Mouse (Mus musculus) neutrophil, adult 83 days (primary cell): ENCODE results near the gene Mdh1. TPM values are rescaled to one million over a fixed set of nuclear protein-coding genes. Genes with fewer than 3 reads are reported as not detected.

Experiments
- total RNA-seq, 2 experiments: library from RNA; stranded (reverse); gene quantifications; one replicate each; pipeline ENCODE4 v1.2.4; 2023

Gene Mdh1
- total RNA-seq = 10 to 100 TPM; 59.7 to 66.2 TPM

DNA sequence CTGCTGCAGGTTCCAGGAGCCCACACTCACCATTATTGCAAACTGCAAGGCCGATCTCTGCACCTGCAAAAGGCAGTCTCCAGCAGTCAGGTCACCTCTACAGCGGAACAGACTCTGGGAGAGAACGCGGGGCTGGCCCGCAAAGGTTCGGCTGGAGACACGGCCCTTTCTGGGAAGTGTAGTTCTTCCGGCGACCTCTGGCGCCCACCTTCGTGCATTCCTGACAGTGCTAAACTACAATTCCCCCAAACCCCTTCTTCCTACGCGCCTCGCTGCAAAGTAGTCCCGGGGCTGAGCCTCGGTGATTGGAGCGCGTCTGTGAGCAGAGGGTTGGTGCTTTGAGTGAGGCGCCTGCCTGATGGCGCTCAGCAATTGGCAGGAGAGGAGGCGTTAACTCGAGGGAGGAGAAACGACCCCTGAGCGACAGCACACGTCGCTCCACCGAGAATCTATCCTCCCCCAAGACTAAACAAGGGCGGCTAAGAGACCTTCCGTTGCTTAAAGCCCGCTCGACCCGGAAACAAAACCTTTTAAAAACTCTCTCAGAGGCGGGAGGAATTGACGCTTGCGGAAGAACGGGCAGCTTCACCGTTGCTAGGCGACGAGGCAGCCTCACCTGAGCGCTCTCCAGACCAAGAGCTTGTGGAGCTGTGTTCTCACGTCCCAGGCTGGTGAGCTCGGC lies at the start of gene Mdh1, which contains the start of gene Wdpcp:
TSS of gene Mdh1 (minus strand) at position 668 of the 682 bp plus-strand sequence.
TSS of gene Wdpcp (plus strand) at position 536 of the 682 bp plus-strand sequence.

Other genes starting within 250 kb of the Mdh1 start
- 10 to 100 TPM; 88.4 to 89.0 TPM for gene Ugp2, start 201.2 kb downstream of the Mdh1 start, total RNA-seq
- 1 to 10 TPM; 1.7 to 2.2 TPM for gene Wdpcp, start 132 bp downstream of the Mdh1 start, total RNA-seq